Mouse (Mus musculus) ovary, adult 10 weeks (tissue): Measurements from ENCODE around the gene Erich2. TPM values are rescaled to one million over a fixed set of nuclear protein-coding genes. Genes with fewer than 3 reads are reported as not detected.

ENCODE experiments used
- polyA plus RNA-seq: library from polyadenylated mRNA; stranded (reverse); fragments of 350-450 nt; fragmentation: Illumina TruSeq; extraction: RNeasy Lipid Tissue Mini Kit (QIAGEN cat#74804); gene quantifications from one replicate; pipeline ENCODE4 v1.2.3, GENCODE M21; 2014

The Erich2 gene
- 6.5 TPM for polyA plus RNA-seq

GRCm38 (mm10) chr2:70508496-70508895 lies at the start of gene Erich2:
TSS of gene Erich2 (plus strand) at chr2:70508819.

GRCm38 (mm10) chr2:70552772-70553171 lies 44.2 kb downstream of the Erich2 start, which contains the start of gene Gad1:
TSS of gene Gad1 (plus strand) at chr2:70553072.

Other genes with a start within 250 kb of the Erich2 start
- gene Sp5, start 33.9 kb upstream of the Erich2 start, polyA plus RNA-seq, result not detected
- not detected for gene Gad1, start 44.3 kb downstream of the Erich2 start, polyA plus RNA-seq
- 92.3 TPM for gene Gorasp2, start 152.8 kb downstream of the Erich2 start, polyA plus RNA-seq
- not detected for gene Gm26558, start 153.3 kb downstream of the Erich2 start, polyA plus RNA-seq